Mouse (Mus musculus): Measurements from ENCODE around the gene Pxdc1.

The Pxdc1 gene

DNA sequence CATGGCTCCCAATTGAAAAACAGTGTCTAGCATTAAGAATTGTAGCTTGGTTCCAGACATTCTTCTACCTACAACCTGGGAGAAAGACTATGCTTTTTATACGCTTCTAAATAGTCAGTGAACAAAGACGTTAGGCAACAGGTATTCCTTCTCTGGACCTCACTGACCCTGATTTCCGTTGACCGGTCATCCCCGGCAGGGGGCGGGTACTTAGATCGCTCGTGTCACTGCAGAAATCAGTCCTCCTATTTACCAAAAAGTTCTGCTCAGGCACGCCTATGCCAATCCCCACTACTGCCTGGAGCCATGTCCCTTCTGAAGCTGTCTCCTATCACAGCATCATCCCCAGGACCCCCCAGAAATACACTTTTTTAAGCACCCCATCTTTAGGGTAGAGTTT lies at the start of gene Pxdc1:
Gene Pxdc1, minus strand, starts transcription at position 96 of the 400 bp plus-strand sequence.
- no peak for DNase-seq (ENCODE audit: low read depth, low spot score)

- DNase-seq (ENCODE audit: low read depth, low spot score), result no peak
Observed at GRCm38 (mm10) chr13:34700630-34701029, 47.3 kb upstream of the Pxdc1 start.

GRCm38 (mm10) chr13:34700091-34700490 lies 46.8 kb upstream of the Pxdc1 start:
- DNase-seq (ENCODE audit: low read depth, low spot score), result no peak

GRCm38 (mm10) chr13:34696734-34697332 lies 43.5 kb upstream of the Pxdc1 start:
- no peak for DNase-seq (ENCODE audit: low read depth, low spot score)

DNA sequence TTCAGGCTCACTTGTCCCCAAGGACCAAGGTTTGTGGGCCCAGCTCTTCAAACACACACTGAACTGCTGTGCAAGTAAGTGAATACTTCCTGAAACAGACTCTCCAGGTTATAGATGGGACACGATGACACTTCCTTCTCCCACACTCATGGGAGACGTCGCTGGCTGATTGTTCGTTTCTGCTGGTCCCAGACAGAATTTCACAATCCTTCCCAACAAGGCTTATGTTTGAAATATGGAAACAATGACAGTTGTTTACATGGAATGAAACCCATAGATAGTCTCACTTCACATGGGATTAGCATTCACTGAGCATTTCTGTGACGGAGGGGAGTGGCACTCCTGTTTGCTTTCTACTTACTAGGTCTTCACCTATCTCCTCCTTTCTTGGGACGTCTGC lies 39.8 kb upstream of the Pxdc1 start:
- DNase-seq (ENCODE audit: low read depth, low spot score), result no peak

GRCm38 (mm10) chr13:34691049-34691448 lies 37.8 kb upstream of the Pxdc1 start:
- no peak for DNase-seq (ENCODE audit: low read depth, low spot score)

GRCm38 (mm10) chr13:34685008-34685765 lies 31.9 kb upstream of the Pxdc1 start:
- peak; percentile 31 for DNase-seq (ENCODE audit: low read depth, low spot score)

- peak; percentile 85 for DNase-seq (ENCODE audit: low read depth, low spot score)
Observed at GRCm38 (mm10) chr13:34683762-34684488, 30.6 kb upstream of the Pxdc1 start.

GRCm38 (mm10) chr13:34683270-34683669 lies 30.0 kb upstream of the Pxdc1 start:
- DNase-seq (ENCODE audit: low read depth, low spot score), result peak; percentile 36

DNA sequence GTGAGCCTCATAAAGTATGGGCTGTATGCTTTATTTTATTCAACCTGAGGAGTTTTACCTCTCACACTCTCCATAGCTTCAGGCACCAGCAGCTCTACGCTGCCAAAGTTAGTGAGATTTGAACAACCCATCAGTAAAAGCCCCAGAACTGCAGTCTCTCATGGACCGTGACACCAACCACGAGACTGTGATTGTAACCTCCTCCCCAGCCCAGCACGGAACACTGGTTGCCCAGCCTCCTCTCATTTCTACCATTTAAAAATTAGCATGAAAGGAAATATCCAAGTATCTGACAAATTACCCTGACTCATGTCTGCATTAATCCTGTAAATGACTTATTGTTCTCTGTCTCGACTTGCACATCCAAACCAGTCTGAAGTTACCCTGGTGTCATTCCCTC lies 23.2 kb upstream of the Pxdc1 start:
- DNase-seq (ENCODE audit: low read depth, low spot score), result no peak

DNA sequence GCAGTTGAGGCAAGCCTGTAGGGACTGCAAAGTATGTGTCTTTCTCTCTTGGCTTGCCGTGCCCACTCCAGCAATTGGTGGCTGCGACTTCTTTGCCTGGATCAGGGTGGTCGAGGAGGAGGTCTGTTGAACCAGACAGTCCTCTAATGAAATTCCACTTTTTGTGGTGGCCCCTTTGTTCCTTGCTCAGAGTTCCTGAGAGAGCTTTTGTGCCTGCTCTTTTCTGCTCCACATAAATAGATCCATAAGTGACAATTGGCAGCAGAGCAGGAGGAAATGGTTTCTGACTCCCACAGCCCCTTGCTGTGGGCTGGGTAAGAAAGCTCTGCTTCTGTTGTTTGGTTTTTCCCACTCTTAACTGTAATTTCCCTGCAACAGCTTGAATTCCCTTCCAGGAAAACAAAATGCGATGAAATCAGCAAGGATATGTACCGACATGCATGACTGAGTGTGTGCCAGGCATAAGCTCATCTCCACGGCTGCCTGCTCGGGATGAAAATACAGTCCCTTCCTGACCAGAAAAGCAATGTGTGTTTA lies 22.6 kb upstream of the Pxdc1 start:
- no peak for DNase-seq (ENCODE audit: low read depth, low spot score)

DNA sequence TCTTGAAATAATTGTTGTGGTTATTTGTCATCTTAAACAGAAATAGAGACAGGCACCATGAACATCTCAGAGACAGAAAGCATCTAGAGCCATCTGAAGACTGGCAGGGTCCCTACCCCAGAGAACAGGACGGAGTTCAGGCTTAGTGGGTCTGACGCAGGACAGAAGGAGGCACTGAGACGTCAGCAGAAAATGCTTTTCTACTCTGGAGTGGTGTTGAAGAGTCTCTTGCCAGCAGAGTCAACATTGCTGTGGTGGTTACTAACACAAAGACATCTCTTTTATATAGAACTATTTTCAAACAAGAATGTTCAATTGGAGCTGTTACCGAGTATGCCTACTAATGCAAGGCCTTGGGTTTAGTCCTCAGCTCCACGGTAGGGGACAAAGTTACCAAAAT lies 20.1 kb upstream of the Pxdc1 start:
- no peak for DNase-seq (ENCODE audit: low read depth, low spot score)

DNA sequence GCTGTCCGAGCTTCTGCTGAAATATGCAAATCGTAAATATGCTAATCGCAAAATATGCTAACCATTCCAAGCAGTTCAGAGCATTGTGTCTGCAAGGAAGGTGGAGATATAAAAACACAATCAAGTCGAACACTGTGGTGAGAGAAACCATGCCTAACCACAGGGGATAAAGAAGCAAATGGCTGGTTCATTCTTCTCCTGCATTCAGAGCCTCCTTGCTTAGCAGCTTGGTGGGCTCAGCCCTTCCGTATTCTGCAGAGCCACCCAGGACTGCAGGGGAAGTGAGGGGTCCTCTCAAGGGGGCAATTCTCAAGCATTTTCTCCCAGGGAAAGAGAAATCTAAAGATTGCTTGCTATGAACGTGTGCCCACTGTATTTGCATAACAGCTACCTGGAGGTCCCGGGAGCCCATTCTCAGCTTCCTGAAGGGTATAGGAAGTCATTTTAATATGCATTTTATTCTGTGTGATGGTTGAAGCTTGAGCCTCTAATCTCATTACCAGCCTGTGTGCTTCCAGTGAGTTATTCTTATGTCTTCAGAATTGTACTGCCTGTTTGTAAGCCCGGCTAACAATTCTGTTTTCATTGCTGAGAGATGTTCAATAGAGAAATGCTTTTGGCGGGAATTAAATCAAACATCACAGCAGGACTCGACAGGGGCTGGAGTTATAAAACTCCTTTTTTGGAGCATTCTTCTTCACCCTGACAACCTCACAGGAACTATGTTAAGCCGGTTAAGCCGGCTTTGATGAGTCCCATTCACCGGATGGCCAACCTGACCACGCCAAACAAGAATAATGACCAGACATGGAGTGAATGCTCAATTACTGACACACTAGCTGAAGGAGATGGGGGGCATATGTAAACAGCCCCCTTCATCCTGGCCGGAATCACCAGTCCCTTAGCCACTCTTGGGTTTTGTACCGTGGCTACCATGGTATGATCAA lies 16.9 kb upstream of the Pxdc1 start:
- DNase-seq (ENCODE audit: low read depth, low spot score), result no peak

DNA sequence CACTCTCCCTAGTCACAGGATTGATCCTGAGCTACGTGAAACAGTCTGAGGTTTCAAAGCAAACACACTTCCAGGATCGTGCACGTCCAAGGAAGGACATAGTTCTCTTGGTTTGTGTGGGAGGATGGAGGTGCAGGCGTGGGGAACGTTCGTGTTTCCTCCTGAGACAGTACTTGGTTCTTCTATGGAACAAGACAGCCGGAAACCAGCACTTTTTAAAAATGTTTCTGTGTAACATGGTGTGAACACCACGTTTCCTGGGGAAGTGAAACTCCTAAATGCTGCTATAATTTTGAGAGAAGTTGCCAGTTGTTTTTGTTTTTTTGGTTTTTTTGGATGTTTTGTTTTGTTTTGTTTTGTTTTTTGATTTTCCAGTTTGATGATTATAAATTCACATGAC lies 13.9 kb upstream of the Pxdc1 start:
- peak; percentile 82 for DNase-seq (ENCODE audit: low read depth, low spot score)

DNA sequence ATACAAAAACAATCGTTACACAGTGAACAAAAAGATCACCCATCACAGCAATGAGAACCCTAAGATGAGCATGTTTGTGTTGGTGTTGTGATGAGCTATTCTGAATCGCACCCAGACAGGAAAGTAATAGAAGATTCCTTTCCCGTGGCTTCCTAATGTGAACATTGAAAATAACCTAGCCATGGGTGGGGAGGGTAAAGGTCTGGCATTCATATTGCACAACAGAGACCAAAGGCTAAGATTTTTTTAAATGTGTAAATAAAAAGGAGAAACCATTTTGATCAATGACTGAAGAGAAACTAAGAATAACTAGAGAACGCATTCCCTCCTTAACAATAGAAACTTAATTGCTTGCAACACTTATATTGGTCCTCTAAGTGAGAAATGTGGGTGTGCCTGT lies 11.8 kb upstream of the Pxdc1 start:
- DNase-seq (ENCODE audit: low read depth, low spot score), result no peak

- DNase-seq (ENCODE audit: low read depth, low spot score), result no peak
Observed at GRCm38 (mm10) chr13:34663762-34664161, 10.5 kb upstream of the Pxdc1 start.

GRCm38 (mm10) chr13:34659507-34659906 lies 6.2 kb upstream of the Pxdc1 start:
- no peak for DNase-seq (ENCODE audit: low read depth, low spot score)

DNA sequence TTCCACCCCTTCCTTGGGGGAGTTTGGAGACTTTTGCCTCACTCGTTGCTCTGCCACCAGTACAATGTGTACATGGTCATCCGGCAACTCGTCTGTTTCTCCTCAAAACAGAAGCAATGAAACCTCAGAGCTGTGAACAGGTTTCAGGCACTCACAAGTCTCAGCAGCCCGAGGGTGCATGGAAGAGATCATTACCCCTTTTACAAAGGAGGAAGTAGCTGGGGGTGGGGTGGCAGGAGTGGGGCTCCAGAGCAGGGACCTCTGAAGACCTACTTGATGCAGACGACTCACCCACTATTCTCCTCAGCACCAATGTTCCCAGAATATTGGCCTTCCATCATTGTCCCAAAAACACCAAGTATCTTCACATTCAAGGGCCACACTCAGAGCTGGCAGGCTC lies 3.1 kb upstream of the Pxdc1 start:
- peak; percentile 14 for DNase-seq (ENCODE audit: low read depth, low spot score)

DNA sequence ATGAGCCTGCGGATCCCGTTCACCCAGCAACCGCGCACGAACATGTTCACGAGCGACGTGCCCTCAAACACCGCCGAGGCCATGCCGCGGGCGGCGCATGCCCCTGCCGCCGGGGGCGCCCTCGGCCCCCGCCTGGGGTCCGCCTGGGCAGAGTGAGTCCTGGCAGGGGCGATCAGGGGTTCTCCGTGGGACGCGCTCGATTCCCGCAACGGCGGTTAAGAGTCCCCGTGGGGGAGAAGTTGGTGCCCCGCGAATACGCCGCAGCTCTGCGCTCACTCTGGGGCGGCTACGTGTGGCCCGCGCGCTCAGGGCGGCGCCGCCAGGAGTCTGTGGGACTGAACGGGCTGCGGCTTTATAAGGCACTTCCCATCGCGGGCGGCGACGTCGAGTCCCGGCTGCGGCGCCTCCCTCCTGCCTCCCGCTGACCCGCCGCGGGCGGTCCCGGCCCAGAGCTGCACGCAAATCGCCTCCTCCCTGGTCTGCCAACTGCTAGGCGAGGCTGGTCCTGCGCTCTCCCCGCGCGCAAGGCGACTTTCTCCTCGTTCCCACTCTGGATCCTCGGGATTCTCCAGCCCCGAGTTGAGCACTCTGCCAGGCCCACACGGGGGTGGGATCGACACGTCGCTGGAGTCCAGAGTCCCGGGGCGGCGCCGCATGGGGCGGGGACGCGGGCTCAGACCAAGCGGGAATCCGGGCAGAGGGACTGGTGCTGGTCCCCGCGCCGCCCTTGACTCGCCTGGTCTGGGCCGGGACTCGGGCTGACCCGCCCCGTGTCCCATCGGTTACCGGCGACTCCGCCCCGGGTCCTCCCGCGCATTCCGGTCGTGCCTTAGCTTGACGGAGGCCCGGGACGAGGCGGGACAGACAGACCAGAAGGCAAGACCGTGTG lies 689 bp downstream of the Pxdc1 start:
- no peak for DNase-seq (ENCODE audit: low read depth, low spot score)

GRCm38 (mm10) chr13:34652016-34652352 lies 1.3 kb downstream of the Pxdc1 start:
- no peak for DNase-seq (ENCODE audit: low read depth, low spot score)
